Mouse (Mus musculus) colon, adult 2 months (tissue): ENCODE measurements around the gene Relb. TPM values are rescaled to one million over a fixed set of nuclear protein-coding genes. Genes with fewer than 3 reads are reported as not detected.

Experiments
- polyA plus RNA-seq: library from polyadenylated mRNA; depleted of rRNA; stranded (reverse); fragments of >200 nt; gene quantifications from 2 replicates; pipeline ENCODE4 v1.2.3, GENCODE M21; 2012; rRNA removed

The Relb gene
- 78.7 and 93.0 TPM in 2 replicates for polyA plus RNA-seq

GRCm38 (mm10) chr7:19629361-19629734, at the start of gene Relb:
TSS of gene Relb (minus strand) at chr7:19629438.

GRCm38 (mm10) chr7:19677872-19678271, 48.6 kb upstream of the Relb start, which contains the start of gene Apoc2:
TSS of gene Apoc2 (minus strand) at chr7:19677941.

DNA sequence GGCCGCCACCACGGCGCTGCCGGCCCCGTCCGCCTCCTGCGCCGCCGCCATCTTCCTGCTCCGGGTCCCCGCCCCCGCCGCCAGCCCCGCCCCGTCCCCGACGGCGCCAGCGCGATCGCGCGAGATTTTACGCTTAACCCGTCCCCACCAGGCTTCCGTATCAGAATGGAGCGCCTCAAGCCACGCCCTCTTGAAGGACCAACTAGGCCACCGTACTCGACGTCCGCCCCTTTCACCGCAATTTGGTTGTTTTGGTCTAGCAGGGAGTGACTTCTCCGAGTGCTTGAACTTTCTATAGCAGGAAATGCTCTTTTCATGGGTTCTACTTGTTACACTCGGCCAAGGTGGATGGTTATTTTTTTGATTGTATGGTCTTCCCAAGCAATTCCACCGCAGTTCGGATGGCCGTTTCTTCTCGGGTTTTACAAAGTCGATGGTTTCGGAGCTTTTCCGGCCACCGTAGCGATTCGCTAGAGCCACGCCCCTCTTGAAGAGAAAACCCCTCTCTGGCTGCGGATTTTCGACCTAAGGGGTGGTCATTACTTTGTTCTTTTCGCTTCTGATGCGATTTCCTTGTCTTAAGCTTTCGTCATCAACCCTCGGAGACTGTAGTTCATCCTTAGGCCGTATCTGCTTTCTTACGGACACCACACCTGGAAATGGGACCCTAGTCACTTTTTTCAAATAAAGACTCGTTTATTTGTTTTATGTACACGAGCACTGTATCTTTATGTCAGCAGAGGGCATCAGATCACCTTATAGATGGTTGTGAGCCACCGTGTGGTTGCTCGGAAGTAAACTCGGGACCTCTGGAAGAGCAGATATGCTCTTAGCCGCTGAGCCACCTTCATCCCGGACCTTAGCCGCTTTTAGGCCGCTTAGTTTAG, 36.0 kb upstream of the Relb start, which contains the start of gene Clptm1:
Clptm1 (minus strand) TSS at position 79 of the 887 bp plus-strand sequence.

GRCm38 (mm10) chr7:19603849-19604605, 25.2 kb downstream of the Relb start, which contains the start of gene Clasrp:
TSS of gene Clasrp (minus strand) at chr7:19604486.

GRCm38 (mm10) chr7:19577141-19577852, 51.9 kb downstream of the Relb start, which contains the start of the genes Zfp296 and Gemin7:
TSS of gene Zfp296 (plus strand) at chr7:19577287.
TSS of gene Gemin7 (minus strand) at chr7:19577595.

DNA sequence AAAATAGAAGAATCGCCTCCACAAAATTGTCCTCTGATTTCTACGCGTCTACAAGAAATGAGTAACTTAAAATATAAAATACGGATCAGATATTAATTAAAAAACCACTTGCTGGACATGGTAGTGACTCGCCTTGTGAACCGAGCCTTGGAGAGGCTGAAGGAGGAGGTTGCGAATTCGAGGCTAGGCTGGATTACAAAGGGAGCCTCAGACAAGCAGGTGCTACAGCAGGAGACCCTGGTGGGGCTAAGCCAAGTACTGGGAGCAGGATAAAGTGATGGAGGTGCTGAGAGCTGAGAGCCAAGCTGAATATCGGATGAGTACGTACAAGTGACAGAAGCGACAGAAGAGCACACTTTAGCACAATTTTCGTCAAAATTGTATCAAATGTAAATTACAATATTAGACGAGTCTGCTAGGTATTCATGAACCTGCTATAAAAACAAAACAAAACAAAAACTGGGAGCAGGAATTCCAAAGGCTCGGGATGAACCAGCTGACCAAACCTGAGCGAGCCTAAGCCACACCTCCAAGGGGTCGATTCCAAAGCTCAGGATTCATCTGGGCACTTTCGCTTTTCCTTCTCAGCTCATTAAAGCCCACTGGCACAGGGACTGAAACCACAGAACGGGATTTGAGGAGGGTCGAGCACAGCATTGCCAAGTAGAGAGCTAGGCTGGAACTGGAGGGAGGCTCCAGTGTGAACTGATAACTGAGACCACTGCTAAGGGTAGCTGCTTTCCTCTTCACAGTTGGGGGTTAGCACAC, 66.4 kb downstream of the Relb start, which contains the start of gene Ppp1r37:
Ppp1r37 (minus strand) TSS at position 434 of the 768 bp plus-strand sequence.

Other genes starting within 250 kb of the Relb start
- 47.1 and 56.1 TPM in 2 replicates for gene Ercc2, start 247.4 kb downstream of the Relb start, polyA plus RNA-seq
- gene Klc3, start 225.3 kb downstream of the Relb start, polyA plus RNA-seq: 5.5 and 6.0 TPM in 2 replicates
- 78.9 and 126 TPM in 2 replicates for gene Ckm, start 224.7 kb downstream of the Relb start, polyA plus RNA-seq
- 22.3 and 24.9 TPM in 2 replicates for gene Mark4, start 170.6 kb downstream of the Relb start, polyA plus RNA-seq
- gene Exoc3l2, start 166.1 kb downstream of the Relb start, polyA plus RNA-seq: 7.9 and 11.1 TPM in 2 replicates
- gene Bloc1s3, start 121.1 kb downstream of the Relb start, polyA plus RNA-seq: 19.5 and 30.0 TPM in 2 replicates
- gene Trappc6a, start 121.0 kb downstream of the Relb start, polyA plus RNA-seq: 218 and 235 TPM in 2 replicates
- gene Nkpd1, start 111.6 kb downstream of the Relb start, polyA plus RNA-seq: 2.2 and 2.3 TPM in 2 replicates
- gene Ppp1r37, start 66.4 kb downstream of the Relb start, polyA plus RNA-seq: 191 and 212 TPM in 2 replicates
- 2.8 and 2.9 TPM in 2 replicates for gene Zfp296, start 52.2 kb downstream of the Relb start, polyA plus RNA-seq
- 109 and 138 TPM in 2 replicates for gene Gemin7, start 51.8 kb downstream of the Relb start, polyA plus RNA-seq
- gene Clasrp, start 25.0 kb downstream of the Relb start, polyA plus RNA-seq: 149 and 153 TPM in 2 replicates
- 143 and 159 TPM in 2 replicates for gene Clptm1, start 35.6 kb upstream of the Relb start, polyA plus RNA-seq
- gene Apoc2, start 48.5 kb upstream of the Relb start, polyA plus RNA-seq: 35.5 and 39.0 TPM in 2 replicates
- gene Gm44805, start 52.0 kb upstream of the Relb start, polyA plus RNA-seq: not detected in 2 replicates
- 0.49 and 1.3 TPM in 2 replicates for gene Apoc4, start 52.0 kb upstream of the Relb start, polyA plus RNA-seq
- gene Apoc1, start 63.2 kb upstream of the Relb start, polyA plus RNA-seq: 0.65 and 1.6 TPM in 2 replicates
- 734 and 810 TPM in 2 replicates for gene Apoe, start 69.8 kb upstream of the Relb start, polyA plus RNA-seq
- 106 and 114 TPM in 2 replicates for gene Tomm40, start 86.0 kb upstream of the Relb start, polyA plus RNA-seq
- gene Nectin2, start 121.0 kb upstream of the Relb start, polyA plus RNA-seq: 167 and 177 TPM in 2 replicates
- gene Bcam, start 141.6 kb upstream of the Relb start, polyA plus RNA-seq: 56.6 and 61.3 TPM in 2 replicates
- gene Cblc, start 167.4 kb upstream of the Relb start, polyA plus RNA-seq: 140 and 141 TPM in 2 replicates
- gene Bcl3, start 193.3 kb upstream of the Relb start, polyA plus RNA-seq: 183 and 189 TPM in 2 replicates
- 0.23 and 0.93 TPM in 2 replicates for gene Gm19345, start 222.6 kb upstream of the Relb start, polyA plus RNA-seq
- gene Ceacam16, start 231.9 kb upstream of the Relb start, polyA plus RNA-seq: 0.28 and 0.88 TPM in 2 replicates